Mouse (Mus musculus) small intestine, adult 10 weeks (tissue): ENCODE measurements around the gene Zswim1. TPM values are rescaled to one million over a fixed set of nuclear protein-coding genes. Genes with fewer than 3 reads are reported as not detected.

Source experiments
- polyA plus RNA-seq: library from polyadenylated mRNA; stranded (reverse); fragments of 350-450 nt; fragmentation: Illumina TruSeq; extraction: RNeasy Lipid Tissue Mini Kit (QIAGEN cat#74804); gene quantifications from one replicate; pipeline ENCODE4 v1.2.3, GENCODE M21; 2014; ENCODE audit warnings: low replicate concordance

Gene Zswim1
- polyA plus RNA-seq = 1.1 TPM

GRCm38 (mm10) chr2:164822636-164823165 is at the start of gene Zswim1:
Zswim1 (plus strand) TSS chr2:164822686.

DNA sequence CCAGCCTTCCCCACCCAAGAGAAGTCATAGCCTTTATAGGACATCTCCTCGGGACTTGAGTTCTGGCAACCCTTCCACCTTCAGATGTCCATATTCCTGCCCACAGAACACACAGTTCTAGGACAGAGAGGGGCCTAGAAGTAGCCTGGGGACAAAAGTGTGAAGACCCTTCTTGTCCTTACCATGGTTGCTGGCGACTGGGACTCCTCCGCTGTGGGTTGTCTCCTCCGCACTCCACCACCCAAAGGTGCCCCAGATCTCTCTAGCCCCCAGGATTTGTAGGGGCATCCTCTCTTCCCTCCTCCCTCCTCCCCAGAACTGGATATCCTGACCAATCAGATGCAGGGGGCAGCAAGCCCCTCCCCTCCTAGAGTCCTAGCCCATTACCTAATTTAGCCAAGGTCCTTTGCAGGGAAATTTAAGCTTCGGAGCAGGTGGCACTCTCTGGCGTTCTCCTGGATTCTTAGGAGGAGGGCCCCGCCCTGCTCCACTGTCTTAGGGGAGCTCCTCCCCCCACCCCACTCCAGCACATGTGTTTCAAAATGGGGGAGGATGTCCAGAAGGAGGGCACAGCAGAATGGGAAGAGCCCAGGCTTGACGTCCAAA is 42.9 kb upstream of the Zswim1 start, which contains the start of gene Tnnc2:
Gene Tnnc2, minus strand, starts transcription at position 487 of the 606 bp plus-strand sequence.

GRCm38 (mm10) chr2:164785481-164786387 is 36.8 kb upstream of the Zswim1 start, which contains the start of gene Snx21:
Snx21 (plus strand) TSS chr2:164785823.

DNA sequence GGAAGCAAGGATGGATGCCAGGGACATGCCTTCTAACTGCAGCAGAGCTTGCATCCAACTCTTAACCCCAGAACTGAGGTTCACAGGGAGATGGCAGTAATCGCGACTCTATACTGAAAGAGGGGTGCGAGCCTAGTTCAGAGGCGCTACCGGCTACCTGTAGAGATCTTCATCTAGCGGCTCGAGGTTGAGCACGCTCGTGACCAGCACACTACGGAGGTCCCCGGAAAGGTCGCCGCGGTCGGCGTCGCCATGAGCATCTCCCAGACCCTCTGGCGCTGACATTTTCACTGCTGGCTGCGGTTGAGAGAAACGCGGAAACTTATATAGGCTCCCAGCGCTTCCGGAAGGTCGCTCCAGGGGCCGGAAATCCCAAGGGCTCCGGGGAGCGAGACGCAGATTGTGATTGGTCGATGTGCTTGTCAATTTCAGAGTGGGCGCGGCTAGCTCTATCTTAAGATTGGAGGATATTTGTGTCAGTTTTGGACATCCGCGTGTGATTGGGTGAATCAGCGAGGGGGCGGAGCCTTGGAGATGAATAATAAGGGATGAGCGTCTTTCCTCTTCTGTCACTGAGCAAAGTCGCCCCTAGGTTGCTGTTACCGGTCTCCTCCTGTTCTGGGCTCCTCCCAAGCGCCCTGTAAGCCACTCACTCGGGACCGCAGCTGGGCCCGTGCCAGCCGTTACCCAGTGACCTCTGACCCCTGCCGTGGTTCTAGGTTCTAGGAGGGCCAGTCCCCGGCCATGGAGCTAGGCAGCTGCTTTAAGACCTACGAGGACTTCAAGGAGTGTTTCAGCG is 17.8 kb upstream of the Zswim1 start, which contains the start of the genes Acot8 and Zswim3:
Gene Acot8, minus strand, starts transcription at position 350 of the 799 bp plus-strand sequence.
Gene Zswim3, plus strand, starts transcription at position 566 of the 799 bp plus-strand sequence.

DNA sequence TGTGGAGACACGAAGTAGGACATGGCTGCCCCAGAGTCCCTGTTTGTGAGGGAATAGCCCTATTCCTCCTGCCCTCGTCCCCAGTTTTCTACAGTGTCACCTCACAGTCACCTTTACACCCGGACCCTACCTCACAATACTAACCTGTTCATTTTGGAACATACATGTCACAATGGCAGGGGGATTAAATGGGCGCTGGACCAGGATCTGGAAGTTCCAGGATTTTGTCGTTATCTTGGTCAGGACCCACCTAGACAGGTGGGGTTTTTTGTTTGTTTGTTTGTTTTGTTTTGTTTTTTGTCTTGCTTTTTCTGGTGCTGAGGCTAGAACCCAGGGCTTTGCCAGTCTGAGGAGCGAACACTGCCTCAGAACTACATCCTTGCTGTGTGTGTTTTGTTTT is 6.0 kb downstream of the Zswim1 start, which contains the start of gene Spata25:
Gene Spata25, minus strand, starts transcription at position 101 of the 400 bp plus-strand sequence.

GRCm38 (mm10) chr2:164832748-164833301 is 10.3 kb downstream of the Zswim1 start, which contains the start of gene Ctsa:
Ctsa (plus strand) TSS chr2:164832873.

GRCm38 (mm10) chr2:164833314-164833959 is 11.0 kb downstream of the Zswim1 start, which contains the start of gene Neurl2:
Neurl2 (minus strand) TSS chr2:164833456.

DNA sequence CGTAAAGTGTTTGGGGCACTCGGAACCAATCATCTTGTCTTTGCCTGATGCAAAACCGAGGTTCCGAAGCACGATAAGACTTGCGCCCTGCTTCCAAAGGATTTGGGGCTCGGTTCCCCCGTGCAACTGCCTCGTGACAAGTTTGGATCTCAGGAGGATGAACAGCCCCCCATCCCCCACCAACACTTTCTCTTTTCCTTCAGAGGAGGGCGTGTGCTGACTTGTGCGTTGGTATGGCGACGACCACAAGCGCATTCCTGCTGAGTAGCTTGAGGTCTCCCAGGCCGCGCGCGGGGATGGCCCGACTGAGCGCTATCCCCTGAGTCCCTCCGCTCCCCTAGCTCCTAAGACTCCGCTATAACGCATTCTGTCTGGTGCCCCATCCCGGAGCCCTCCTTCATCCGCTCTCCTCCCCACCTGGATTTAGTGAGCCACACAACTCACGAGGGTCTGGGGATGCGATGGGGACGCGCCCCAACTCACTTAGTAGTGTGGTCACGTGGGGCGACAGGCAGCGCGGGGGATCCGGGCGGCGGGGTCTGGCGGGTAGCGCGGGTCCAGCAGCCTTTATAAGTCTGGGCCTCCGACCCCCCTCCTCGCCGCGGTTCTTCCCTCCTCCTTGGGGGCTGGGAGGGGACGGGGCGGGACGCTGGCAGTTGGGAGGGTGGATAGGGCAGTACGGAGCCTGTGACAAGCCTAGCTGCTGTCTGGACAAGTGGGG is 34.8 kb downstream of the Zswim1 start, which contains the start of gene Pltp:
Gene Pltp, minus strand, starts transcription at position 611 of the 721 bp plus-strand sequence.

Other genes starting within 250 kb of the Zswim1 start
- gene Spint3, start 249.2 kb upstream of the Zswim1 start, polyA plus RNA-seq = not detected
- not detected for gene Wfdc6a, start 237.2 kb upstream of the Zswim1 start, polyA plus RNA-seq
- gene Eppin, start 229.1 kb upstream of the Zswim1 start, polyA plus RNA-seq = not detected
- not detected for gene Wfdc6b, start 209.2 kb upstream of the Zswim1 start, polyA plus RNA-seq
- gene Wfdc8, start 209.1 kb upstream of the Zswim1 start, polyA plus RNA-seq = not detected
- gene Wfdc16, start 183.9 kb upstream of the Zswim1 start, polyA plus RNA-seq = 1.9 TPM
- gene Wfdc10, start 166.6 kb upstream of the Zswim1 start, polyA plus RNA-seq = not detected
- gene Wfdc9, start 166.1 kb upstream of the Zswim1 start, polyA plus RNA-seq = not detected
- not detected for gene Wfdc11, start 148.6 kb upstream of the Zswim1 start, polyA plus RNA-seq
- not detected for gene Wfdc13, start 137.6 kb upstream of the Zswim1 start, polyA plus RNA-seq
- gene Spint4, start 124.2 kb upstream of the Zswim1 start, polyA plus RNA-seq = not detected
- gene Spint5, start 107.4 kb upstream of the Zswim1 start, polyA plus RNA-seq = not detected
- 0.71 TPM for gene Wfdc3, start 76.8 kb upstream of the Zswim1 start, polyA plus RNA-seq
- gene Dnttip1, start 76.7 kb upstream of the Zswim1 start, polyA plus RNA-seq = 3.3 TPM
- gene Ube2c, start 52.8 kb upstream of the Zswim1 start, polyA plus RNA-seq = 13.1 TPM
- gene Tnnc2, start 42.7 kb upstream of the Zswim1 start, polyA plus RNA-seq = not detected
- gene Snx21, start 36.9 kb upstream of the Zswim1 start, polyA plus RNA-seq = 1.2 TPM
- 2.0 TPM for gene Acot8, start 17.8 kb upstream of the Zswim1 start, polyA plus RNA-seq
- gene Zswim3, start 17.6 kb upstream of the Zswim1 start, polyA plus RNA-seq = 1.6 TPM
- gene Spata25, start 5.9 kb downstream of the Zswim1 start, polyA plus RNA-seq = not detected
- 26.4 TPM for gene Ctsa, start 10.2 kb downstream of the Zswim1 start, polyA plus RNA-seq
- not detected for gene Neurl2, start 10.8 kb downstream of the Zswim1 start, polyA plus RNA-seq
- gene Pltp, start 35.0 kb downstream of the Zswim1 start, polyA plus RNA-seq = 0.30 TPM
- 3.1 TPM for gene Pcif1, start 56.6 kb downstream of the Zswim1 start, polyA plus RNA-seq
- gene Zfp335, start 89.1 kb downstream of the Zswim1 start, polyA plus RNA-seq = 0.15 TPM
- gene Mmp9, start 118.1 kb downstream of the Zswim1 start, polyA plus RNA-seq = 12.7 TPM
- not detected for gene Slc12a5, start 138.1 kb downstream of the Zswim1 start, polyA plus RNA-seq
- gene Ncoa5, start 212.2 kb downstream of the Zswim1 start, polyA plus RNA-seq = 5.7 TPM
- 0.89 TPM for gene Cd40, start 232.9 kb downstream of the Zswim1 start, polyA plus RNA-seq